Mouse (Mus musculus): ENCODE measurements around the gene Atad1. TPM values are rescaled to one million over a fixed set of nuclear protein-coding genes. Genes with fewer than 3 reads are reported as not detected.
"Not testable (repeated sequence)": the region's sequence is repeated elsewhere in the genome, so short reads cannot be mapped to it uniquely, and the experiment has no call there.

Gene Atad1
- polyA plus RNA-seq, 1 experiment = 39.9 TPM

DNA sequence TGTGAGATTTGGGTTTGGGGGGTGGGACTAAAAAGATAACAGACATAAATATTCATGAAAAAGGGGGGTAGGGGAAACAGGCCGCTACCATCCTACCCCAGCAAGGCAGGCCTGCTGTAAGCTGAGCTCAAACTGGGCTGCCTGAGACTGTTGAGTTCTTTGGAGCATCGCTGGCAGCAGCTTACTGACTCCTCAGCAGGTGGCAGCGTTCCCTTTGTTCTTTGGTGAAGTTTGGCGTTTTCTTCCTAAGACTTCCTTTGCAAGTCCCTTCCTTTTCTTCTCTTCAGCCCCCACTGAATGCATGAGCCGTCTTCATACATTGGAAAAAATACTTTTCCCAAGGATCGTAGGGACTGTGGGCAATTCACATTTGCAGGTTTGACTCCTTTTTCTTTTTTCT is 9.8 kb upstream of the Atad1 start:
- DNase-seq (ENCODE audit: low spot score) = no peak

DNA sequence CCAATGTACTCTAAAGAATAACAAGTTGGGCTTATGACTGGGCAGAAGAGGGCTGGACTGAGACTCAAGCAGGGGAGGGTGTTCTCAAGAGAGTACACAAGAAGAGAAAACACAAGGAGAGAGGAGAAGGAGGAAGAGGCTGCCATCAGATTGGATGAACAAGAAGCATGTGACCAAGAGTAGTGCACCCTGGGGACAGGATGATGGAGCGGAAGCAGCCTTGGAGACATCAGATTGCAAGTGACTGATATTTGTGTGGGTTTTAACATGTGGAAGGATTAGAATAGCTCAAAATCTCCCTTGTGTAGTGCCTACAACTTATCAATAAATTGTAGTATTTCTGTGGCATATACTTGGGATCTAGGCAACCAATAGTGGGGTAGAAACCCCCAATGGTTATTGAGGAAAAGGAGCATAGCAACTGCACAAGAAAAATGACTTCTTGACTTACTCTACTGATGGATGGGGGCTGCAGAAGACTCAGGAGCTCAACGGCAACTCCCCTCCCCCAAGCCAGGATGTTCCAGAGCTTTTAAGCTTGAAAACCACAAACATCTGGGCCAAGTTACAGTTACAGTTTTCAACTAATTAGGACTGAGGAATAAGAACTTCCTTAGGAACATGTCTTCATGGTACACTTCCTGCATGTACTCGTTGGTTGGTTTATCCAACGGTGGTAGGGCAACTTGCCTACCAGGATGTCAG is 1.2 kb upstream of the Atad1 start:
- no peak for DNase-seq (ENCODE audit: low spot score)

GRCm38 (mm10) chr19:32737844-32738243 is 1.7 kb downstream of the Atad1 start:
- DNase-seq (ENCODE audit: low spot score) = no peak

GRCm38 (mm10) chr19:32732922-32733321 is 6.7 kb downstream of the Atad1 start:
- DNase-seq (ENCODE audit: low spot score) = no peak

GRCm38 (mm10) chr19:32729785-32730184 is 9.8 kb downstream of the Atad1 start:
- no peak for DNase-seq (ENCODE audit: low spot score)

DNA sequence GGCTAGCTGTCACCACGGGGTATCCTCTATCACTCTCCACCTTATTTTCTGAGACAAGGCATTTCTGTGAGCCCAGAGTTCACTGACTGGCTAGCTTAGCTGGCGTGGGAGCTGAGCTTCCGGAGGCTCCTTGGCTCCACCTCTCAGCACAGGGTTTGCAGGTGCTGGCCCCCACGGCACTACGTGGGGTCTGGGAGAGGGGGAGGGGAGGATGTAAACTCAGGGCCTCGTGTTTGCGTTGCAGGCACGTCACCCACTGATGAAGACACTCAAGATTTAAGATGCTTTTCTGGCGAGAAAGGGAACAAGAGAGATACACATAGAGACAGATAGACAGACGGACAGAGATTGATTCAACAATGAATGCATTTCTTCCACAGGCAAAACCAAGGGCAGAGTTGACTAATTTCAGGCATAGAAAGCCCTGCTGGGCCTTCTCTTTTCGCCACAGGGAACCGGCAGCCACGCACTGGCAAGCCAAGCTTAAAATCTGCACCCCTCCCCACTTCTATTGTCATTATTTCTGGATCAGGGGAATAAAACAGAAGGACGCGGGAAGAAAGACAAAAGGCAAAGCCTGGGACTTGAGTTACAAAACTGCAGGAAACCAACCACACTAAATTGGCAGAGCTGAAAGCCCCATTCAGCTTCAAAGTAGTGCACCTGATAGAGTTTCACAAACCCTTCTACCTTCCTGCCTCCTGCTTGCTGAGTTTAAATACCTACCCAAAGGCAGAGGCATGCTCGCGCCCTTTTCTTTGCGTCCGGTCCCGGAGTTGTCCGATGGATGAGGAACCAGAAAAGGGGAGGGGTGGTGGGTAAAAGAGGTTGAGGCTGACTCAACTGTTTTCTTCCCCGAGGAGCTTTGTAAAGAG is 12.9 kb downstream of the Atad1 start:
- DNase-seq (ENCODE audit: low spot score) = no peak

GRCm38 (mm10) chr19:32723817-32724216 is 15.8 kb downstream of the Atad1 start:
- no peak for DNase-seq (ENCODE audit: low spot score)

DNA sequence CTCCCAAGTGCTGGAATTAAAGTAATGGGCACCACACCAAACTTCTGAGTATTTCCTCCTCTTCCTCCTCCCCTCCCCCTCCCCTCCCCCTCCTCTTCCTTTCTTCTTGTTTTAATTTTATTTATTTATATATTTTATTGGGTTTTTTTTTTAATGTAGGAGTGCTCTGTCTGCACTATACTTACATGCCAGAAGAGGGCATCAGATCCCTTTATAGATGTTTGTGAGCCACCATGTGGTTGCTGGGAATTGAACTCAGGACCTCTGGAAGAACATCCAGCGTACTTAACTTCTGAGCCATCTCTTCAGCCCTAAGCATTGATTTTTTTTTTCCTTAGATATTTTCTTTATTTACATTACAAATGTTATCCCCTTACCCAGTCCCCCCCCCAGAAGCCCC is 19.3 kb downstream of the Atad1 start:
- no peak for DNase-seq (ENCODE audit: low spot score)

GRCm38 (mm10) chr19:32717590-32717989 is 22.0 kb downstream of the Atad1 start:
- no peak for DNase-seq (ENCODE audit: low spot score)

- DNase-seq (ENCODE audit: low spot score) = no peak
Measured at GRCm38 (mm10) chr19:32715681-32716080, 23.9 kb downstream of the Atad1 start.

GRCm38 (mm10) chr19:32715201-32715600 is 24.4 kb downstream of the Atad1 start:
- DNase-seq (ENCODE audit: low spot score) = peak; percentile 46

GRCm38 (mm10) chr19:32713471-32713870 is 26.1 kb downstream of the Atad1 start:
- DNase-seq (ENCODE audit: low spot score) = no peak

DNA sequence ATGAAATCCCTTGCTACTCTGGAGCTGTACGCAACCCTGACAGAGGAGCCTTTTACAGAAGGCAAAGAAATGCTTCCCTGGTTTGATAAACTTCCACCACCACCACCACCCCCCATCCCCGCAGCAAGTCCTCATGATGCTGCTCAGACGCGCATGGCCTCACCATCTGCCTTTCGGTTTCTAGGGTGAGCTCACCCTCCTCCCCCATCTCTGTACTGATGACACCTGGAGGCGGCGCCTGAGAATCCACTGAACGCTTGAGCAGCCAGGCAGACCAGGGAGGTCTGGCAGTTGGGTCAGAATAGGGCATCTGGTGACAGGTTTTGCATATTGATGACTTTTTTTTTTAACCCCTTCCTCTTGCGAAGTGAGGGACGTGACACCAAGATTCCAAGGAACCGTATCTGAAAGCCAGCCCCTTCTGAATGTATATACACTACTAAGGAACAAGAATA is 27.0 kb downstream of the Atad1 start:
- no peak for DNase-seq (ENCODE audit: low spot score)

- DNase-seq (ENCODE audit: low spot score) = peak; percentile 96
Measured at GRCm38 (mm10) chr19:32711761-32712541, 27.6 kb downstream of the Atad1 start.

- no peak for DNase-seq (ENCODE audit: low spot score)
Measured at GRCm38 (mm10) chr19:32710288-32710687, 29.3 kb downstream of the Atad1 start.

DNA sequence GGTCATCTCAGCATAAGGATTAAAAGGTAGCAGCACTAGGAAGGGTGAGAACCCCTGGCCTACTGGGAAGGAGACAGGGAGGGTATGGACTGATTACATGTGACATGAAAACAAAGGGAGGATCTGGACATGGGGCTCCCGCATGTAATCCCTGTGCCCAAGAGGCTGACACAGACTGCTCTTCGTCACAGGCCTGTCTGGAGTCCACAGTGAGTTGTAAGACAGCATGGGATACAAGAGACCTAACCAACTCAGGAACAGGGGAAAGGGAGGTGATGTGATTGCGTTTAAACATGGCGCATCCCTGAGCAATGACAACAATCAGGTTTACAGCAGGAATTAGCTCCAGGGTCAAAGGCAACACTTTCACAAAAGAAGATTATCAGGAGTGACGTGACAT is 30.6 kb downstream of the Atad1 start:
- DNase-seq (ENCODE audit: low spot score) = no peak

DNA sequence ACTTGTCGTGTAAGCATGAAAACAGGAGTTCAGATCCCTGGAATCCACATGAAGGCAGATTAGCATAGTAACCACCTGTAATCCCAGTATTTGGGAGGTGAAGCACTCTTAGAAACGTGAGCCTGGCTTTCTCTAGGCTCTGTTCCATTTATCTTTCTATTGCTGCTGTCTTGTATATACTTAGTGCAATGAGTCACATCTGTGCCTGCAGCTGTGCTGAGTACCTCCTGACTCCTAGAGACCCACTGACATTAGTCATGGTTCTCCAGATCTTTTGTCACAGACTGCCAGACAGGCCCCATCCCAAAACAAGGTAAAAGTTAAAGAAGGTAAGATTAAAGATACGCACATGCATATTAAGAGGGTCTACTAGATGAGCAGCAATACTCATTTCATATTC is 37.4 kb downstream of the Atad1 start:
- DNase-seq (ENCODE audit: low spot score) = no peak

- DNase-seq (ENCODE audit: low spot score) = no peak
Measured at GRCm38 (mm10) chr19:32696674-32697073, 42.9 kb downstream of the Atad1 start.

GRCm38 (mm10) chr19:32689724-32690123 is 49.9 kb downstream of the Atad1 start:
- DNase-seq (ENCODE audit: low spot score) = no peak

- DNase-seq (ENCODE audit: low spot score) = not testable (repeated sequence)
Measured at GRCm38 (mm10) chr19:32688227-32688626, 51.4 kb downstream of the Atad1 start.

DNA sequence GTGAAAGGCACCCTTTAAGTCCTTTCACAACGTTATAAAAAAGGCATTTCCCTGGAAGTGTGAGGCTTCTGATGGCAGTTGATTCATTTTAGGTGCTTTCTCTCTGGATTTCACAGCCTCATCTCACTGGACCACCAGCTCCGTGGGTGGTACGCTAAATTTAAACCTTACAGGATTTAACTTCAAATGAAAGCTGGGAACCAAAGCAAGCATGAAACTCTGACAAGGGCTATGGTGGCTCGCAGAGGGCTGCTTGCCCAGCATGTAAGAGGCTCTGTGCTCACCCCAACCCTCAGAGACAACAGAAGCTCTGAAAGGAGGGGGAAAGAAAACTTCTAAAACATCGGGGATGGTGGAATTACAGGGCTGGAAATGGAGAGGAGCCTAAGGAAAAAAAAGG is 51.9 kb downstream of the Atad1 start:
- no peak for DNase-seq (ENCODE audit: low spot score)

DNA sequence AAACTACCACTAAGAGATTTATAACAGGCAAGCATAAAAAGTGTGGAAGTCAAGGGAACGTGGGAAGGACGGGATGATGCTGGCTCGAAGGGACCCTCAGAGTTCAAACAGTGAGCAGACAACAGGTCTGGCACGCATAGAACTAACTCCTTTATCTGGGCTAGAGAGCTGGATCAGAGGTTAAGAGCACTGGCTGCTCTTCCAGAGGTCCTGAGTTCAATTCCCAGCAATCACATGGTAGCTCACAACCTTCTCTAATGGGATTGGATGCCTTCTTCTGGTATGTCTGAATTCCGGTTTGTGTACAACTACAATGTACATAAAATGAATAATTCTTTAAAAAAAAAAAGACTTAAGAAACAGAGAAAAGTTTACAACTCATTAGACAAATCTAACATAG is 56.5 kb downstream of the Atad1 start:
- no peak for DNase-seq (ENCODE audit: low spot score)

All from urinary bladder, adult 2 months (tissue).